Mouse (Mus musculus) midbrain, embryonic 13.5 days (tissue): ENCODE data around the gene Olfr1229. TPM values are rescaled to one million over a fixed set of nuclear protein-coding genes. Genes with fewer than 3 reads are reported as not detected.

ENCODE experiments used
- ATAC-seq: fragments of 200-750 bp; cut with Nextera tagmentation; 2 replicates; pipeline ENCODE4 v1.8.0; 2017; ENCODE audit warnings: mild to moderate bottlenecking, moderate TSS enrichment, moderate library complexity
- H3K27ac ChIP-seq: fragments of 300-500 bp; sonication (generic); 2 replicates; pipeline ENCODE4 v1.5.1; 2015; ENCODE audit warnings: inconsistent platforms, mild to moderate bottlenecking, moderate library complexity
- H3K27me3 ChIP-seq: fragments of 300-500 bp; sonication (generic); 2 replicates; pipeline ENCODE4 v1.6.1; 2015; ENCODE audit warnings: mild to moderate bottlenecking, inconsistent platforms
- H3K36me3 ChIP-seq: fragments of 300-500 bp; sonication (generic); 2 replicates; pipeline ENCODE4 v1.6.1; 2015; ENCODE audit warnings: mild to moderate bottlenecking, inconsistent platforms
- H3K4me1 ChIP-seq: fragments of 300-500 bp; sonication (generic); replicated peaks from 2 replicates; pipeline ENCODE4 v1.6.1; 2015; ENCODE audit warnings: inconsistent platforms
- H3K4me2 ChIP-seq: fragments of 300-500 bp; sonication (generic); replicated peaks from 2 replicates; pipeline ENCODE4 v1.6.1; 2015; ENCODE audit warnings: moderate library complexity, mild to moderate bottlenecking, inconsistent platforms
- H3K4me3 ChIP-seq: fragments of 300-500 bp; sonication (generic); replicated peaks from 2 replicates; pipeline ENCODE4 v1.5.1; 2015; ENCODE audit warnings: mild to moderate bottlenecking, inconsistent platforms
- H3K9ac ChIP-seq: fragments of 300-500 bp; sonication (generic); replicated peaks from 2 replicates; pipeline ENCODE4 v1.6.1; 2015; ENCODE audit warnings: mild to moderate bottlenecking, inconsistent platforms
- H3K9me3 ChIP-seq: fragments of 300-500 bp; sonication (generic); 2 replicates; pipeline ENCODE4 v1.6.1; 2016; ENCODE audit warnings: mild to moderate bottlenecking, inconsistent platforms
- WGBS: fragments of 180-500 bp; shearing (Covaris S2); methylation state at CpG from one replicate; pipeline ENCODE4 v1.1.7; 2015; 5-methylcytosine and 5-hydroxymethylcytosine counted together
- polyA plus RNA-seq: library from polyadenylated mRNA; unstranded; fragments of >200 nt; fragmentation: Nextera tagmentation; extraction: Ambion mirVana; gene quantifications from 2 replicates; pipeline ENCODE4 v1.2.1, GENCODE M21; 2015

Gene Olfr1229
- not detected in 2 replicates for polyA plus RNA-seq

DNA sequence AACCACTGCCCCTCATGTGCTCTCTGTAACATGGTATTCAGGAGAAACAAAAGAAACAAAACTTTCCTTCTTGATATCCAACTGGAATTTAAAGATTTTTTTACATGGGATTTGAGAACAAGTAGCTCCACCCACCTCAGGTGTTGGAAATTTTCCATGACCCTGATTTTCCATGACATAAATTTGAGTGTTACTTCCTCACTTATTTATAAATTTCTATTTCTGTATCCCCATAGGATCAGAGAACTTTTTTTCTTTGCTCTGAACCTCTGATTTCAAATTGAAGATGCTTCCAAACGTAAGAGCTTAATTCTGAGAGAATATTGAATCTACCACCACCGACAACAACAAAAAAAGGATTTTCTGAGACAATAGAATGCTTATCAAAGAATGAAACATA, at the start of gene Olfr1229:
Olfr1229 (minus strand) TSS at position 101 of the 400 bp plus-strand sequence.
- Histone ChIP-seq H3K4me1 (no peaks in the 10 kb centered on the region), H3K4me3 (no peak within 1 kb of the TSS), H3K27me3 (no peaks in the 10 kb centered on the region), H3K9me3 (no peaks in the 10 kb centered on the region), H3K27ac (no peak within 1 kb of the TSS), H3K36me3 (no peaks in the 10 kb centered on the region), H3K4me2 (no peak within 1 kb of the TSS), H3K9ac (no peak within 1 kb of the TSS)
- 74% methylated on average over 2 of the region's 2 CpGs for WGBS
- no peak for ATAC-seq

DNA sequence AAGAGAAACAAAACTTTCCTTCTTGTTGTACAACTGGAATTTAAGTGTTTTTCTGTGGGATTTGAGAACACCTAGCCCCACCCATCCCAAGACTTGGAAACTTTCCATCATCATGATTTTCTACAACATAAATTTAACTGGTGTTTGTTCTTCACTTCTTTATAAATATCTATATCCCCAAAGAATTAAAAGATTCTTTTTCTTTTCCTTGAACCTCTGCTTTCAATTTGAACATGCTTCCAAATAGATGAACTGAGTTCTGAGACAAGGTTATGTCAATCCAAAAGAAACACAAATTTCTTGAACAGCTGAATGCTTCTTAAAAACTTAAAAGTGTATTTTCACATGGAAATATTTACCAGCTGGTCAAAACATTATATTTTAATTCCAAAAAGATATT, 41.8 kb upstream of the Olfr1229 start, which contains the start of gene Olfr1232:
Olfr1232 (minus strand) TSS at position 101 of the 400 bp plus-strand sequence.
- no peaks in the 10 kb centered on the region for H3K4me1 ChIP-seq
- ATAC-seq: no peak
- H3K36me3 ChIP-seq: no peaks in the 10 kb centered on the region
- no peaks in the 10 kb centered on the region for H3K9me3 ChIP-seq
- H3K4me2 ChIP-seq: no peak within 1 kb of the TSS
- no peak within 1 kb of the TSS for H3K4me3 ChIP-seq
- H3K27ac ChIP-seq: no peak within 1 kb of the TSS
- no peaks in the 10 kb centered on the region for H3K27me3 ChIP-seq
- H3K9ac ChIP-seq: no peak within 1 kb of the TSS

DNA sequence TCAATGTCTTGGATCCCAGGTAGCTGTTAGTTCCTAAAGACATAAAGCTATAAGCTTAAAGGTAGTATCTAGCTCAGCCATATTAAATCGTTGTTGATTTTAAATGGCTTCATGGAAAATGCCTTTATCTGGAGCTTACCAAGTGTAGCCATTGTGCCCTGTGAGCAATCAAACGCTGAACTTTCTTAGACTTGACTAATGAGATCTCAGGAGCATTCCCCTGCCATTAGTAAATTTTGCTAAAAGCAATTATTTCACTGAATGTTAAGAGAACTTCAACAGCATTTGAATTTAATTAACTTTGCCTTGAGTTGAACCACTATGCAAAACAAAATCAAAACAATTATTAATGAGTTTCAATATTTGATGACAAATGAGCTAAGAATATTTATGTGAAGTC, 19.2 kb upstream of the Olfr1229 start, which contains the start of gene Olfr1231:
Olfr1231 (minus strand) TSS at position 101 of the 400 bp plus-strand sequence.
- H3K27me3 ChIP-seq: no peaks in the 10 kb centered on the region
- no peaks in the 10 kb centered on the region for H3K4me1 ChIP-seq
- no peak within 1 kb of the TSS for H3K9ac ChIP-seq
- no peak for ATAC-seq
- 72% methylated on average over 2 of the region's 2 CpGs for WGBS
- no peak within 1 kb of the TSS for H3K4me3 ChIP-seq
- no peaks in the 10 kb centered on the region for H3K9me3 ChIP-seq
- no peak within 1 kb of the TSS for H3K4me2 ChIP-seq
- no peak within 1 kb of the TSS for H3K27ac ChIP-seq
- H3K36me3 ChIP-seq: no peaks in the 10 kb centered on the region

DNA sequence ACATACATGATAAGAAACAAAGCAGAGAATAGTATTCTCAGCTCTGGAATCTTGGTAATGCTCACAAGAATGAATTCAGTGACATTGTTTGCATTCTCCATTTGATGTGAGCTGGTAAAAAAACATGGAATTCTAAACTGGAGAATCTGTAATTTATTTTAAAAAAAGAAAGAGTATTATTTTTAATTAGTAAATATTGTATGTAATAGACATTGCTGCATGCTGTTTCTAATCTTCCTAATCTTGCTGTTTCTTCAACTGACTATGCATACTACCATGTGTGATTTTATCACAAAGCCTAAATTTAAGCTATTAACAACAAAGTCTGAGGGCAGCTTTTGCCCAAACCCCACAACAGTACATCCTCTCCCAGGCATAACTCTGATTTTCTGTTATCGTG, 9.4 kb upstream of the Olfr1229 start, which contains the start of gene Olfr1230:
Olfr1230 (minus strand) TSS at position 101 of the 400 bp plus-strand sequence.
- Histone ChIP-seq H3K9ac (no peak within 1 kb of the TSS), H3K4me2 (no peak within 1 kb of the TSS), H3K4me1 (no peaks in the 10 kb centered on the region), H3K27me3 (no peaks in the 10 kb centered on the region), H3K9me3 (no peaks in the 10 kb centered on the region), H3K4me3 (no peak within 1 kb of the TSS), H3K36me3 (no peaks in the 10 kb centered on the region), H3K27ac (no peak within 1 kb of the TSS)
- WGBS: 96% methylated on average over 1 of the region's 1 CpGs
- no peak for ATAC-seq

DNA sequence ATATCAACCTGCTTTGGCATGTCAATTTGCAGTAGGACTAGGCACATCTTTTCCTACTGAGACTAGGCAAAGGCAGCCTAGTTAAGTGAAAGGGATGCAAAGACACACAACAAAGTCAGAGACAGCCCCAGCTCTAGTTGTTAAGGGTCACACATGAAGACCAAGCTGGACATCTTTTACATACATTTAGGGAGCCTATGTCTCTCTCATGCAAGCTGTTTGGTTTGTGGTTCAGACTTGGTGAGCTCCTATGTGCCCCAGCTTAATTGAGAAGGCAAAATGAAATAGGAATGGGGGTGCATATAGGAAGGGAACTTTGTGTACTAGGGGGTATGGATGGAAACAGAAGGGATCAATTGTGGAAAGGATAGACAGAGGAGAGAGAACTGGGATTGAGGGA, 33.9 kb downstream of the Olfr1229 start, which contains the start of gene Olfr1228:
Olfr1228 (minus strand) TSS at position 101 of the 400 bp plus-strand sequence.
- Histone ChIP-seq H3K36me3 (no peaks in the 10 kb centered on the region), H3K27ac (no peak within 1 kb of the TSS), H3K4me2 (no peak within 1 kb of the TSS), H3K4me1 (no peaks in the 10 kb centered on the region), H3K4me3 (no peak within 1 kb of the TSS), H3K9ac (no peak within 1 kb of the TSS), H3K27me3 (no peaks in the 10 kb centered on the region), H3K9me3 (no peaks in the 10 kb centered on the region)
- ATAC-seq: no peak

Other genes with a start within 250 kb of the Olfr1229 start
- gene Olfr1218, start 226.8 kb downstream of the Olfr1229 start, polyA plus RNA-seq: not detected in 2 replicates
- gene Olfr1219, start 204.5 kb downstream of the Olfr1229 start, polyA plus RNA-seq: not detected in 2 replicates
- not detected in 2 replicates for gene Olfr1220, start 181.2 kb downstream of the Olfr1229 start, polyA plus RNA-seq
- not detected in 2 replicates for gene Olfr1221, start 170.7 kb downstream of the Olfr1229 start, polyA plus RNA-seq
- gene Olfr1222, start 155.0 kb downstream of the Olfr1229 start, polyA plus RNA-seq: not detected in 2 replicates
- gene Olfr1223, start 136.5 kb downstream of the Olfr1229 start, polyA plus RNA-seq: not detected in 2 replicates
- gene Olfr1224-ps1, start 123.9 kb downstream of the Olfr1229 start, polyA plus RNA-seq: not detected in 2 replicates
- gene Olfr1225, start 113.3 kb downstream of the Olfr1229 start, polyA plus RNA-seq: not detected in 2 replicates
- gene Olfr1226, start 88.0 kb downstream of the Olfr1229 start, polyA plus RNA-seq: not detected in 2 replicates
- not detected in 2 replicates for gene Olfr1228, start 34.0 kb downstream of the Olfr1229 start, polyA plus RNA-seq
- gene Olfr1230, start 9.3 kb upstream of the Olfr1229 start, polyA plus RNA-seq: not detected in 2 replicates
- not detected in 2 replicates for gene Olfr1231, start 19.1 kb upstream of the Olfr1229 start, polyA plus RNA-seq
- not detected in 2 replicates for gene Olfr1232, start 41.7 kb upstream of the Olfr1229 start, polyA plus RNA-seq
- not detected in 2 replicates for gene Olfr1233, start 54.4 kb upstream of the Olfr1229 start, polyA plus RNA-seq
- gene Olfr1234, start 76.9 kb upstream of the Olfr1229 start, polyA plus RNA-seq: not detected in 2 replicates
- gene Olfr1238, start 121.7 kb upstream of the Olfr1229 start, polyA plus RNA-seq: not detected in 2 replicates
- not detected in 2 replicates for gene Olfr1239, start 132.4 kb upstream of the Olfr1229 start, polyA plus RNA-seq
- gene Olfr1240, start 155.0 kb upstream of the Olfr1229 start, polyA plus RNA-seq: not detected in 2 replicates
- gene Olfr1241, start 199.1 kb upstream of the Olfr1229 start, polyA plus RNA-seq: not detected in 2 replicates
- gene Olfr1242, start 210.3 kb upstream of the Olfr1229 start, polyA plus RNA-seq: not detected in 2 replicates
- gene Olfr1243, start 243.5 kb upstream of the Olfr1229 start, polyA plus RNA-seq: not detected in 2 replicates